Mouse (Mus musculus) midbrain, embryonic 14.5 days (tissue): Measurements from ENCODE around the gene Ldlrad2. TPM values are rescaled to one million over a fixed set of nuclear protein-coding genes. Genes with fewer than 3 reads are reported as not detected.

Experiments
- ATAC-seq: fragments of 200-750 bp; cut with Nextera tagmentation; 2 replicates; pipeline ENCODE4 v1.8.0; 2017; ENCODE audit warnings: moderate number of reproducible peaks, moderate library complexity; ENCODE audit not compliant: low FRiP score, low TSS enrichment
- DNase-seq: peaks from one replicate; pipeline ENCODE4 v3.0.0-alpha.2; 2015
- H3K27ac ChIP-seq: fragments of 300-500 bp; sonication (generic); replicated peaks from 2 replicates; pipeline ENCODE4 v1.5.1; 2014; ENCODE audit warnings: mild to moderate bottlenecking, low read depth, low read length, moderate library complexity
- H3K27me3 ChIP-seq: fragments of 300-500 bp; sonication (generic); 2 replicates; pipeline ENCODE4 v1.6.1; 2014; ENCODE audit warnings: low read length, control low read depth, mixed read lengths; ENCODE audit not compliant: control insufficient read depth, insufficient read depth
- H3K36me3 ChIP-seq: fragments of 300-500 bp; sonication (generic); 2 replicates; pipeline ENCODE4 v1.6.1; 2014; ENCODE audit warnings: low read length, control low read depth; ENCODE audit not compliant: control insufficient read depth, insufficient read depth
- H3K4me1 ChIP-seq: fragments of 300-500 bp; sonication (generic); 2 replicates; pipeline ENCODE4 v1.6.1; 2014; ENCODE audit warnings: mild to moderate bottlenecking, antibody characterized with exemption, low read length, control low read depth; ENCODE audit not compliant: control insufficient read depth, insufficient read depth
- H3K4me2 ChIP-seq: fragments of 300-500 bp; sonication (generic); 2 replicates; pipeline ENCODE4 v1.6.1; 2014; ENCODE audit warnings: mild to moderate bottlenecking, low read length, moderate library complexity
- H3K4me3 ChIP-seq: fragments of 300-500 bp; sonication (generic); replicated peaks from 2 replicates; pipeline ENCODE4 v1.5.1; 2014; ENCODE audit warnings: low read depth, low read length
- H3K9ac ChIP-seq: fragments of 300-500 bp; sonication (generic); replicated peaks from 2 replicates; pipeline ENCODE4 v1.6.1; 2014; ENCODE audit warnings: mild to moderate bottlenecking, low read length, moderate library complexity
- H3K9me3 ChIP-seq: fragments of 300-500 bp; sonication (generic); 2 replicates; pipeline ENCODE4 v1.6.1; 2016; ENCODE audit warnings: low read length, control low read depth, mixed read lengths; ENCODE audit not compliant: control insufficient read depth
- WGBS: fragments of 180-500 bp; shearing (Covaris S2); extraction: QIAGEN DNeasy Blood & Tissue Kit; methylation state at CpG from one replicate; pipeline ENCODE4 v1.1.7; 2014; 5-methylcytosine and 5-hydroxymethylcytosine counted together
- polyA plus RNA-seq: library from polyadenylated mRNA; unstranded; fragments of >200 nt; fragmentation: Nextera tagmentation; extraction: Ambion mirVana; gene quantifications from 2 replicates; pipeline ENCODE4 v1.2.1, GENCODE M21; 2014

Gene Ldlrad2
- polyA plus RNA-seq, 1 experiment from 2014 or later = not detected

DNA sequence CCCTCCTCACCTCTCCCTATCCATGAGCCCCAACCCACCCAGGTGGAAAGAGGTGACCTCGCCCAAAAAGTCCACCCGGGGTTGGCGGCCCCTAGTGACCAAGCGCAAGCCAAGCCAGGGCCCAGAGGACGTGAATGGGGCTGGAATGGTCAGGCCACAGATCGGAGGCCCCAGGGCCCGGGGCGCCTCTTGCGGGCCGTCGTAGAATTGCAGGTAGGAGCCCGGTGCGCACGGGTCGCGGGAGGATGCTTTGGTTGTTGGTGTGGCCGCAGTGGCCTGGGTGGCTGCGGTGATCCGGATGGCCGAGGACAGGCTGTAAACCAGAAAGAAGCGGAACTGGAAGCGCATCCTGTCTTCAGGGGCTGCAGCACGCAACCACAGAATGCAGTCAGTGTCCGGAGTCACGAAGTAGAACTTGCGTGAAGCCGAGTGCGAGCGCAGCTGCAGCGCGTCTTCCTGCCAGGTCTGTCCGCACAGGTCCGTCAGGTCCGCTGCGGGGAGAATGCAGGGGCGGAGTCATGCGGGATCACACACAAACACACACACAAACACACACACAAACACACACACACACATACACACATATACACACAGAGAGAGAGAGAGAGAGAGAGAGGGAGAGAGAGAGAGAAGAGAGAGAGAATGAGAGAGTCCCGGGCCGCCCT is 3.9 kb upstream of the Ldlrad2 start:
- DNase-seq (peak; percentile 68), ATAC-seq (no peak)
- Histone ChIP-seq H3K27me3 (0 out of 2 replicates have a peak, but pooled peaks cover 6% of the 10 kb centered on the region), H3K9me3 (no peaks in the 10 kb centered on the region), H3K36me3 (no peaks in the 10 kb centered on the region), H3K4me3 (peak overlapping the region; percentile 27), H3K4me2 (peak overlapping the region; percentile 59), H3K9ac (0 out of 2 replicates have a peak overlapping the region, but pooled peaks have one; percentile 23), H3K4me1 (peaks cover 6% of the 10 kb centered on the region; the same call in 1 of the 2 replicates), H3K27ac (no peak overlapping the region)
- 4% methylated on average over 39 of the region's 39 CpGs for WGBS

DNA sequence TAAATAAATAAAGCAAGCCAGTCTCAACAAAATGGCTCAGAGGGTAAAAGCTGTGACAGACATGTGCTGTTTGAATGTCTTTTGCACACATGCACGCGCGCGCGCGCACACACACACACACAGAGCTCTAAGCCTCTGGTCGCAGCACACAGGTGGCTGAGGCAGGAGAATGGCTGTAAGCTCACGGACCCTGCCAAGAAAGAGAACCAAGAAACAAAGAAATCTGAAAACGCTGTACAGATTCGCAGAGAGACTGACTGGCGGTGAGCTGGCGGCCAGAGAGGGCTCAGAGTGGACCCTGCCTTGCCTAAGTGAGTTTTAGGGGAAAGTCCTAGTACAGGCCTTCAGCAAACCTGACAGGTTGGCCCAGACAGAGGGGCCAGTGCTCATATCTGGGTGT is 3.1 kb upstream of the Ldlrad2 start:
- no peaks in the 10 kb centered on the region for H3K9me3 ChIP-seq
- 96% methylated on average over 12 of the region's 12 CpGs for WGBS
- H3K27ac ChIP-seq = no peak overlapping the region
- ATAC-seq = no peak
- peaks cover 6% of the 10 kb centered on the region; the same call in 1 of the 2 replicates for H3K4me1 ChIP-seq
- DNase-seq = no peak
- H3K4me3 ChIP-seq = no peak overlapping the region
- no peak overlapping the region for H3K4me2 ChIP-seq
- no peaks in the 10 kb centered on the region for H3K36me3 ChIP-seq
- H3K27me3 ChIP-seq = 0 out of 2 replicates have a peak, but pooled peaks cover 6% of the 10 kb centered on the region
- H3K9ac ChIP-seq = no peak overlapping the region

DNA sequence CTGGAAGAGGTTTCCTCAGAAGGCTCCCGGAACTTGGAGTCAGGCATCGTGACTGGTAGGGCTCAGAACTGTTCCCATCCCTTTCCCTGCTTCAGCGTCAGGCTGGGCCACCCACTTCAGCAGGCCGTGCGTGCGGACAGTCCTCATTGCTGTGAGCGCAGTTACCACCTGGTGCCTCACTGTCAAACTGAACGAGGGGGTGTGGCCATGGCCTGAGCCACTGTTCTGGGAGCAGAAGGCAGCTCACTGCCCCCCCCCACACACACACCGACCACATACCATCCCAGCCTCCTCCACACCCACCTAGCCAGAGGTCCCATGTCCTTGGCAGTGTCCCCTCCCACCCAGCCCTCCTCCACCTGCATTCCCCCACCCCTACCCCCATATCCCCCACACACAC is 4.5 kb downstream of the Ldlrad2 start:
- H3K9me3 ChIP-seq = no peaks in the 10 kb centered on the region
- no peaks in the 10 kb centered on the region for H3K4me1 ChIP-seq
- no peak overlapping the region for H3K4me3 ChIP-seq
- ATAC-seq (no peak), DNase-seq (no peak)
- no peak overlapping the region for H3K9ac ChIP-seq
- H3K36me3 ChIP-seq = no peaks in the 10 kb centered on the region
- H3K4me2 ChIP-seq = no peak overlapping the region
- H3K27me3 ChIP-seq = no peaks in the 10 kb centered on the region
- WGBS = 83% methylated on average over 9 of the region's 9 CpGs
- no peak overlapping the region for H3K27ac ChIP-seq

DNA sequence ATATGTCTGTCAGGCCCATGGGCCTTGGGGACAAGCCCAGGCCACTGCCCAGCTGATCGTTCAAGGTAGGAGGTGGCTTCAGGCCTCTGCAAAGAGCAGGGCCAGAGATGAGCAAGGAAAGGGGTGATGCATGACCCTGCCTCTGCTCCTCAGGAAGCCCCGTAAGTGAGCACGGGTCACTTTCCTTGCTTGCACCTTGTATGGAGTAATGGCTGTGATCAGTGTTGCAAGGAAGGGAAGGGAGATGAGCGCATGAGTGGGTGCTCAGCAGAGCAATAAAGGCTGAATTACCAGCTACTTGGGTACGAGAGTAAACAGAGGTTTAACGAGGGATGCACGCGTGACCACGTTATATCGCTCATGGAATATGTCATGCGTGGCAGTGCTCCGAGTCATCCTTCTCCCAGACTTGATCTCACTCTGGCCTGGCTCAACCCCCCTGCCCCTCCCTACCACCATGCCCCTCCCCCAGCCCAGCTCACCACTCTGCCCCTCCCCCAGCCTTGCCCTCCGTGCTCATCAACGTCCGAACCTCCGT is 17.6 kb downstream of the Ldlrad2 start:
- WGBS = 84% methylated on average over 16 of the region's 16 CpGs
- DNase-seq (no peak), ATAC-seq (no peak)
- Histone ChIP-seq H3K36me3 (no peaks in the 10 kb centered on the region), H3K4me3 (no peak overlapping the region), H3K27me3 (no peaks in the 10 kb centered on the region), H3K9ac (no peak overlapping the region), H3K27ac (no peak overlapping the region), H3K9me3 (no peaks in the 10 kb centered on the region), H3K4me2 (no peak overlapping the region), H3K4me1 (no peaks in the 10 kb centered on the region)

DNA sequence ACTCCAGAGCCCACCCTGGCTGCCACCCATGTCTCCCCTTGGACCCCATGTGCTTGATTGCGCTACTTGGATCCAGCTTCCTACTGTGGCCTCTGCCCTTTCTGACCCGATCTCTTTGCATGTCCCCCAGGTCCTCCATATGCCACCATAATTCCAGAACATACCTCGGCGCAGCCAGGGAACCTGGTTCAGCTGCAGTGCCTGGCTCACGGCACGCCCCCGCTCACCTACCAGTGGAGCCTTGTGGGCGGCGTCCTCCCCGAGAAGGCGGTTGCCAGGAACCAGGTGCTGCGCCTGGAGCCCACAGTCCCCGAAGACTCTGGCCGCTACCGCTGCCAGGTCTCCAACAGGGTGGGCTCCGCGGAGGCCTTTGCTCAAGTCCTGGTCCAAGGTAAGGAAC is 20.9 kb downstream of the Ldlrad2 start:
- no peaks in the 10 kb centered on the region for H3K4me1 ChIP-seq
- no peak overlapping the region for H3K9ac ChIP-seq
- H3K36me3 ChIP-seq = no peaks in the 10 kb centered on the region
- 96% methylated on average over 17 of the region's 17 CpGs for WGBS
- H3K4me3 ChIP-seq = no peak overlapping the region
- DNase-seq (no peak), ATAC-seq (no peak)
- H3K27ac ChIP-seq = no peak overlapping the region
- H3K27me3 ChIP-seq = no peaks in the 10 kb centered on the region
- H3K4me2 ChIP-seq = no peak overlapping the region
- no peaks in the 10 kb centered on the region for H3K9me3 ChIP-seq

DNA sequence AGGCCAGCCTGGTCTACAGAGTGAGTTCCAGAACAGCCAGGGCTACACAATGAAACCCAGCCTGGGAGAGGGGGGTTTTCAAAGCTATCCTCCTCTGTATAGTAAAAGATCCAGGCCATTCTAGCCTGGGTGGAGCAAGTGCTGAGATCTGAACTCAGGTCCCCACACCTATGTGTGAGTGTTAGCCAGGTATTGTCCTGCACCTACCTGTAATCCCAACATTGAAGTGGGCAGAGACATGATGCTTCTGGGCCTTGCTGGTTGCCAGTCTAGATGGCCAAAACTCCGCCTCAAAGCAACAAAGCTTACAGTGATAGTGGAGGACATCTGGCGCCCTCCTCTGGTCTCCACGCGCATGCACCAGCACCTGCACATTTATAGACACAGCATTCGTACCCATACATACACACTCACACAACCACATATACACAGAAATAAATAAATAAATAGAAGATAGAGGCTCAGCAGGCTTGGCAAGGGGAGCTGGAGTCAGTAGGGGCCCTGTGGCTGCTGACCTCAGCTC is 28.3 kb downstream of the Ldlrad2 start:
- Histone ChIP-seq H3K4me3 (no peak overlapping the region), H3K4me1 (no peaks in the 10 kb centered on the region), H3K4me2 (no peak overlapping the region), H3K36me3 (no peaks in the 10 kb centered on the region), H3K9ac (no peak overlapping the region), H3K27ac (no peak overlapping the region), H3K9me3 (no peaks in the 10 kb centered on the region), H3K27me3 (no peaks in the 10 kb centered on the region)
- 68% methylated on average over 5 of the region's 5 CpGs for WGBS
- DNase-seq (peak; percentile 63), ATAC-seq (no peak)

DNA sequence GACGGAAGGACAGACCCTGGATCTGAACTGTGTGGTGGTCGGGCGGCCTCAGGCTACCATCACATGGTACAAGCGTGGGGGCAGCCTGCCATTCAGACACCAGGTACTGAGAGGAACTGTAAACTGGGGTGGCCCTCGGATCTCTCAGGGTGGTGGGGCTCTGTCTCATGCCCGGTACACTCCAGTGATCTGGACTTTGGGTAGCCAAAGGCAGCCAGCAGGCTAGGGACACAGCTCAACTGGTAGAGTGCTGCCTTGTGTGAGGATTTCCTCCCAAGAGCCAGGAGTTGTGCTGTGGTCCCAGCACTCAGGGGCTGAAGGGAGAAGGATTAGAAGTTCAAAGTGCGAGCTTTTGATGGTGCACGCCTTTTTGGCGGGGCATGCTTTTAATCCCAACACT is 28.8 kb downstream of the Ldlrad2 start:
- Histone ChIP-seq H3K36me3 (no peaks in the 10 kb centered on the region), H3K9me3 (no peaks in the 10 kb centered on the region), H3K9ac (no peak overlapping the region), H3K27me3 (no peaks in the 10 kb centered on the region), H3K4me1 (no peaks in the 10 kb centered on the region), H3K4me2 (no peak overlapping the region), H3K27ac (no peak overlapping the region), H3K4me3 (no peak overlapping the region)
- 94% methylated on average over 9 of the region's 9 CpGs for WGBS
- no peak for ATAC-seq
- no peak for DNase-seq

DNA sequence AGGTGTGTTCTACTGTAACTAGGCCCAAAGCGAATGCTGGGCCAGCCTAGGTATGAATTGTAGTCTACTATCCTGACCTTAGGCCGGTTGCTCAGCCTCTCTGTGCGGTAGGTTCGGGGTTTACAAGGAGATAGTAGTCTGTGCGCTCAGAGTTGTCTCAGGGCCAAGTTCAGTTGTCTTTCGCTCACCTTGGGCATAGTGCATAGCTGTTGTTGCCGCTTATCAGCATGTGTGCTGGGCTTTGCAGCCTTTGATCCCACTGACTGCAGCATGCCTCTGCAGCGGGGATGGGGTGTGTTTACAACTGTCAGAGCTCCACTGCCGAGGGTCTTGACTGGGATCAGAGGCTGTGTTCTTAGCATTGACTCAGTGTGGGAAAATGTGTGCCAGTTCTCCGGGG is 31.4 kb downstream of the Ldlrad2 start:
- no peak overlapping the region for H3K4me2 ChIP-seq
- no peak overlapping the region for H3K4me3 ChIP-seq
- H3K4me1 ChIP-seq = no peaks in the 10 kb centered on the region
- H3K9ac ChIP-seq = no peak overlapping the region
- H3K36me3 ChIP-seq = no peaks in the 10 kb centered on the region
- no peaks in the 10 kb centered on the region for H3K9me3 ChIP-seq
- H3K27ac ChIP-seq = no peak overlapping the region
- 89% methylated on average over 10 of the region's 10 CpGs for WGBS
- H3K27me3 ChIP-seq = no peaks in the 10 kb centered on the region
- DNase-seq = no peak
- ATAC-seq = no peak

DNA sequence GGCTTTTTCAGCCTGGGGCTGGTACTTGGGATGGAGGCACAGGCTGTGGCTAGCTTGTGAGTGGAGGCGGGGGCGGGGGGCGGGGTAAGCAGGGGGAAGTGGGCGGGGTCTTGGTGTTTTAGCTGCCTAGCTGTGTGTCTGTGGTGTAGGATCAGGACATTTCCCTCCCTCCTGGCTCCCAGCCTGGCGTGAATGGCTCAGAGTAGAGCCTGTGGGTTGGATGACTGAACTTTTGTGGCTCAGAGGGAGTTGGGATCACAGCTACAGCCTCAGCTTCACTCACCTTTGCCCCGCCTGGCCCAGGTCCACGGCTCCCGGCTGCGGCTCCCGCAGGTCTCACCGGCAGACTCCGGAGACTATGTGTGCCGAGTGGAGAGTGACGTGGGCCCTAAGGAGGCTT is 34.0 kb downstream of the Ldlrad2 start:
- no peaks in the 10 kb centered on the region for H3K4me1 ChIP-seq
- no peak overlapping the region for H3K9ac ChIP-seq
- no peaks in the 10 kb centered on the region for H3K36me3 ChIP-seq
- ATAC-seq (no peak), DNase-seq (no peak)
- H3K27me3 ChIP-seq = no peaks in the 10 kb centered on the region
- H3K9me3 ChIP-seq = no peaks in the 10 kb centered on the region
- H3K4me2 ChIP-seq = no peak overlapping the region
- H3K27ac ChIP-seq = no peak overlapping the region
- WGBS = 66% methylated on average over 14 of the region's 14 CpGs
- no peak overlapping the region for H3K4me3 ChIP-seq
